Mouse (Mus musculus): ENCODE measurements around the gene Cacna1c. TPM values are rescaled to one million over a fixed set of nuclear protein-coding genes. Genes with fewer than 3 reads are reported as not detected.

Cacna1c gene
- polyA plus RNA-seq, 1 experiment = not detected

- no peak for TF ChIP-seq GATA1 (IDR thresholded peaks at IDR 0.05; ENCODE audit: low read length)
Measured at GRCm38 (mm10) chr6:118653331-118653730, 542.9 kb downstream of the Cacna1c start.

GRCm38 (mm10) chr6:118649121-118649783 is 547.0 kb downstream of the Cacna1c start:
- TF ChIP-seq GATA1 (IDR thresholded peaks at IDR 0.05; ENCODE audit: low read length) = no peak

- TF ChIP-seq GATA1 (IDR thresholded peaks at IDR 0.05; ENCODE audit: low read length) = no peak
Measured at GRCm38 (mm10) chr6:118646265-118647061, 549.8 kb downstream of the Cacna1c start.

- no peak for TF ChIP-seq GATA1 (IDR thresholded peaks at IDR 0.05; ENCODE audit: low read length)
Measured at GRCm38 (mm10) chr6:118644866-118645265, 551.4 kb downstream of the Cacna1c start.

- no peak for TF ChIP-seq GATA1 (IDR thresholded peaks at IDR 0.05; ENCODE audit: low read length)
Measured at GRCm38 (mm10) chr6:118643541-118643940, 552.7 kb downstream of the Cacna1c start.

GRCm38 (mm10) chr6:118641671-118642325 is 554.4 kb downstream of the Cacna1c start:
- TF ChIP-seq GATA1 (IDR thresholded peaks at IDR 0.05; ENCODE audit: low read length) = no peak

- no peak for TF ChIP-seq GATA1 (IDR thresholded peaks at IDR 0.05; ENCODE audit: low read length)
Measured at GRCm38 (mm10) chr6:118639816-118640215, 556.4 kb downstream of the Cacna1c start.

- TF ChIP-seq GATA1 (IDR thresholded peaks at IDR 0.05; ENCODE audit: low read length) = no peak
Measured at GRCm38 (mm10) chr6:118638911-118639310, 557.3 kb downstream of the Cacna1c start.

- TF ChIP-seq GATA1 (IDR thresholded peaks at IDR 0.05; ENCODE audit: low read length) = no peak
Measured at GRCm38 (mm10) chr6:118632491-118632890, 563.7 kb downstream of the Cacna1c start.

- TF ChIP-seq GATA1 (IDR thresholded peaks at IDR 0.05; ENCODE audit: low read length) = no peak
Measured at GRCm38 (mm10) chr6:118630006-118630405, 566.2 kb downstream of the Cacna1c start.

- no peak for TF ChIP-seq GATA1 (IDR thresholded peaks at IDR 0.05; ENCODE audit: low read length)
Measured at GRCm38 (mm10) chr6:118626246-118626645, 570.0 kb downstream of the Cacna1c start.

GRCm38 (mm10) chr6:118623609-118624008 is 572.6 kb downstream of the Cacna1c start:
- no peak for TF ChIP-seq GATA1 (IDR thresholded peaks at IDR 0.05; ENCODE audit: low read length)

- TF ChIP-seq GATA1 (IDR thresholded peaks at IDR 0.05; ENCODE audit: low read length) = no peak
Measured at GRCm38 (mm10) chr6:118621866-118622265, 574.4 kb downstream of the Cacna1c start.

GRCm38 (mm10) chr6:118621406-118621805 is 574.8 kb downstream of the Cacna1c start:
- no peak for TF ChIP-seq GATA1 (IDR thresholded peaks at IDR 0.05; ENCODE audit: low read length)

GRCm38 (mm10) chr6:118608906-118609305 is 587.3 kb downstream of the Cacna1c start:
- TF ChIP-seq GATA1 (IDR thresholded peaks at IDR 0.05; ENCODE audit: low read length) = no peak

- TF ChIP-seq GATA1 (IDR thresholded peaks at IDR 0.05; ENCODE audit: low read length) = no peak
Measured at GRCm38 (mm10) chr6:118605974-118606373, 590.2 kb downstream of the Cacna1c start.

Data from G1E-ER4 (cell line).